Mouse (Mus musculus): ENCODE measurements around the gene Dll4. TPM values are rescaled to one million over a fixed set of nuclear protein-coding genes. Genes with fewer than 3 reads are reported as not detected.
A peak's percentile ranks its signal among the peaks of the same experiment; 100 is the strongest.

Gene Dll4
- polyA plus RNA-seq, 1 experiment: 9.0 TPM

- TF ChIP-seq CTCF (IDR thresholded peaks at IDR 0.05; ENCODE audit: borderline replicate concordance, extremely low read depth, insufficient read depth, insufficient read length): no peak
- peak; percentile 56 for DNase-seq (ENCODE audit: low read depth)
Observed at GRCm38 (mm10) chr2:119326161-119327101, 847 bp downstream of the Dll4 start.

GRCm38 (mm10) chr2:119327102-119327480 lies 1.5 kb downstream of the Dll4 start:
- TF ChIP-seq CTCF (IDR thresholded peaks at IDR 0.05; ENCODE audit: borderline replicate concordance, extremely low read depth, insufficient read depth, insufficient read length) (peak; percentile 57; the same call in 1 of the 2 replicates), POLR2A (IDR thresholded peaks at IDR 0.05; ENCODE audit: borderline replicate concordance, extremely low read depth, insufficient read depth, insufficient read length, poor library complexity, severe bottlenecking) (no peak)
- DNase-seq (ENCODE audit: low read depth): peak; percentile 56

GRCm38 (mm10) chr2:119327942-119328526 lies 2.5 kb downstream of the Dll4 start:
- TF ChIP-seq POLR2A (IDR thresholded peaks at IDR 0.05; ENCODE audit: borderline replicate concordance, extremely low read depth, insufficient read depth, insufficient read length, poor library complexity, severe bottlenecking) (no peak), CTCF (IDR thresholded peaks at IDR 0.05; ENCODE audit: borderline replicate concordance, extremely low read depth, insufficient read depth, insufficient read length) (no peak)
- DNase-seq (ENCODE audit: low read depth): no peak

GRCm38 (mm10) chr2:119328546-119328945 lies 3.0 kb downstream of the Dll4 start:
- no peak for DNase-seq (ENCODE audit: low read depth)
- no peak for TF ChIP-seq POLR2A (IDR thresholded peaks at IDR 0.05; ENCODE audit: borderline replicate concordance, extremely low read depth, insufficient read depth, insufficient read length, poor library complexity, severe bottlenecking)

- DNase-seq (ENCODE audit: low read depth): peak; percentile 68
- no peak for TF ChIP-seq POLR2A (IDR thresholded peaks at IDR 0.05; ENCODE audit: borderline replicate concordance, extremely low read depth, insufficient read depth, insufficient read length, poor library complexity, severe bottlenecking)
- no peak for TF ChIP-seq CTCF (IDR thresholded peaks at IDR 0.05; ENCODE audit: borderline replicate concordance, extremely low read depth, insufficient read depth, insufficient read length)
Observed at GRCm38 (mm10) chr2:119329123-119329817, 3.7 kb downstream of the Dll4 start.

- no peak for TF ChIP-seq CTCF (IDR thresholded peaks at IDR 0.05; ENCODE audit: borderline replicate concordance, extremely low read depth, insufficient read depth, insufficient read length)
- no peak for DNase-seq (ENCODE audit: low read depth)
Observed at GRCm38 (mm10) chr2:119330795-119331194, 5.2 kb downstream of the Dll4 start.

GRCm38 (mm10) chr2:119332177-119332661 lies 6.6 kb downstream of the Dll4 start:
- no peak for TF ChIP-seq POLR2A (IDR thresholded peaks at IDR 0.05; ENCODE audit: borderline replicate concordance, extremely low read depth, insufficient read depth, insufficient read length, poor library complexity, severe bottlenecking)
- TF ChIP-seq CTCF (IDR thresholded peaks at IDR 0.05; ENCODE audit: borderline replicate concordance, extremely low read depth, insufficient read depth, insufficient read length): no peak

GRCm38 (mm10) chr2:119334135-119334534 lies 8.6 kb downstream of the Dll4 start:
- TF ChIP-seq CTCF (IDR thresholded peaks at IDR 0.05; ENCODE audit: borderline replicate concordance, extremely low read depth, insufficient read depth, insufficient read length) (no peak), POLR2A (IDR thresholded peaks at IDR 0.05; ENCODE audit: borderline replicate concordance, extremely low read depth, insufficient read depth, insufficient read length, poor library complexity, severe bottlenecking) (no peak)

More at GRCm38 (mm10) chr2:119332177-119332661, 6.6 kb downstream of the Dll4 start:
- DNase-seq (ENCODE audit: low read depth): no peak

GRCm38 (mm10) chr2:119334964-119335525 lies 9.5 kb downstream of the Dll4 start:
- TF ChIP-seq CTCF (IDR thresholded peaks at IDR 0.05; ENCODE audit: borderline replicate concordance, extremely low read depth, insufficient read depth, insufficient read length): no peak
- TF ChIP-seq POLR2A (IDR thresholded peaks at IDR 0.05; ENCODE audit: borderline replicate concordance, extremely low read depth, insufficient read depth, insufficient read length, poor library complexity, severe bottlenecking): no peak
- no peak for DNase-seq (ENCODE audit: low read depth)

More at GRCm38 (mm10) chr2:119334135-119334534, 8.6 kb downstream of the Dll4 start:
- no peak for DNase-seq (ENCODE audit: low read depth)

- no peak for TF ChIP-seq CTCF (IDR thresholded peaks at IDR 0.05; ENCODE audit: borderline replicate concordance, extremely low read depth, insufficient read depth, insufficient read length)
- TF ChIP-seq POLR2A (IDR thresholded peaks at IDR 0.05; ENCODE audit: borderline replicate concordance, extremely low read depth, insufficient read depth, insufficient read length, poor library complexity, severe bottlenecking): no peak
- no peak for DNase-seq (ENCODE audit: low read depth)
Observed at GRCm38 (mm10) chr2:119335535-119335934, 10.0 kb downstream of the Dll4 start.

- TF ChIP-seq POLR2A (IDR thresholded peaks at IDR 0.05; ENCODE audit: borderline replicate concordance, extremely low read depth, insufficient read depth, insufficient read length, poor library complexity, severe bottlenecking) (no peak), CTCF (IDR thresholded peaks at IDR 0.05; ENCODE audit: borderline replicate concordance, extremely low read depth, insufficient read depth, insufficient read length) (no peak)
- no peak for DNase-seq (ENCODE audit: low read depth)
Observed at GRCm38 (mm10) chr2:119336002-119336401, 10.4 kb downstream of the Dll4 start.

Measured in brain, embryonic 14.5 days (tissue).